Mouse (Mus musculus) brain, embryonic 14.5 days (tissue): ENCODE measurements around the gene Dgkg. TPM values are rescaled to one million over a fixed set of nuclear protein-coding genes. Genes with fewer than 3 reads are reported as not detected.
A peak's percentile ranks its signal among the peaks of the same experiment; 100 is the strongest.

Experiments used
- DNase-seq: peaks from one replicate; pipeline ENCODE4 v3.0.0-alpha.2; 2011; ENCODE audit warnings: low read depth
- CTCF ChIP-seq: fragments of 200-500 bp; IDR thresholded peaks from 2 replicates; pipeline ENCODE4 v1.5.1; 2012; ENCODE audit warnings: inconsistent platforms, mild to moderate bottlenecking, moderate library complexity, borderline replicate concordance; ENCODE audit not compliant: insufficient read depth, insufficient read length; ENCODE audit errors: extremely low read depth
- POLR2A ChIP-seq: fragments of 200-500 bp; IDR thresholded peaks from 2 replicates; pipeline ENCODE4 v1.6.1; 2012; ENCODE audit warnings: mild to moderate bottlenecking, inconsistent platforms, borderline replicate concordance; ENCODE audit not compliant: poor library complexity, insufficient read depth, insufficient read length, severe bottlenecking; ENCODE audit errors: extremely low read depth
- polyA plus RNA-seq: library from polyadenylated mRNA; depleted of rRNA; stranded (reverse); fragments of >200 nt; gene quantifications from 2 replicates; pipeline ENCODE4 v1.2.3, GENCODE M21; 2012

Dgkg gene
- polyA plus RNA-seq, 1 experiment: 0.36 TPM

GRCm38 (mm10) chr16:22469385-22469784, 187.6 kb downstream of the Dgkg start:
- TF ChIP-seq POLR2A: no peak
- no peak for TF ChIP-seq CTCF
- no peak for DNase-seq

- no peak for DNase-seq
- TF ChIP-seq CTCF (no peak), POLR2A (no peak)
Observed at GRCm38 (mm10) chr16:22467111-22467510, 189.9 kb downstream of the Dgkg start.

DNA sequence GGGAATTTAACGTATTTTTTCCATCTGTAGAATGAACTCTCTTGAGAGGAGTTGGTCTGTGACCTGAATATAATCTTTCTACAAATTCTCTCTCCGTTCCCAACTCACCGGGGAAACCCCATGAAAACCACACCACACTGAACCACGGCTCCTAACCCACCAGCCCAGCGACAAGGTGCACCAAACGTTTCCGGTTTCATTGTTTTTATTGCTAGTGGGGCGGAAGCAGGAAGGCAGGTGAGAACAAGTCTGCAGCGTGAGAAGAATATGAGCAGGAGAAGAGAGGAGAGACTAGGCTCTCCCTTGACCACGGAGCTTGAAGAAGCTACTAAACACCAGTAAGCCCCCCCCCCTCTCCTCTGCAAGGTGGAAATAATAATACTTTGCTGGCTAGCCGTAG, 190.6 kb downstream of the Dgkg start:
- TF ChIP-seq POLR2A: no peak
- no peak for TF ChIP-seq CTCF
- DNase-seq: no peak

- TF ChIP-seq POLR2A: no peak
- no peak for DNase-seq
Observed at GRCm38 (mm10) chr16:22462220-22462619, 194.8 kb downstream of the Dgkg start.

- TF ChIP-seq POLR2A (no peak), CTCF (no peak)
- no peak for DNase-seq
Observed at GRCm38 (mm10) chr16:22461728-22462127, 195.3 kb downstream of the Dgkg start.

- TF ChIP-seq CTCF: no peak
- no peak for TF ChIP-seq POLR2A
- DNase-seq: no peak
Observed at GRCm38 (mm10) chr16:22460960-22461359, 196.1 kb downstream of the Dgkg start.

GRCm38 (mm10) chr16:22452082-22452481, 204.9 kb downstream of the Dgkg start:
- TF ChIP-seq POLR2A: no peak
- no peak for TF ChIP-seq CTCF
- no peak for DNase-seq

GRCm38 (mm10) chr16:22448093-22448492, 208.9 kb downstream of the Dgkg start:
- TF ChIP-seq CTCF (no peak), POLR2A (no peak)
- no peak for DNase-seq

DNA sequence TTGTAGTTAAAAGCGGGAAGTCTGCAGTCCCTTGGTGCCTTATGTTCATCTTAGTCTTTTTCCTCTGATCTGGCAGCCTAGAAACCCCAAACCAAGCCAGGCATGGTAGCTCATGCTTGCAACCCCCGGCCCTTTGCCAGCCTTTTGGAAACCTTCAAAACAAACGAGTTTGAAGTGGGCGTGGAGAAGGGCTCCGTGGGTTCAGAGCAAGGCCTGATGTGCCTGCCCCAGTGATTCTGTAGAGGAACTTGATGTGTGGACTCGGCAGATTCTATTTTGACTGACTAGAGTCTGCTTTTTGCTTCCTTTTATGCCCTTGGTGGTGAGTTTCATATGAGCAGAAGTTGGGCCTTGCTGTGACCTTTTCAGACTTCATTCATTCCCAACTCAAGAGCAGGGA, 212.2 kb downstream of the Dgkg start:
- no peak for TF ChIP-seq CTCF
- TF ChIP-seq POLR2A: no peak
- DNase-seq: no peak

DNA sequence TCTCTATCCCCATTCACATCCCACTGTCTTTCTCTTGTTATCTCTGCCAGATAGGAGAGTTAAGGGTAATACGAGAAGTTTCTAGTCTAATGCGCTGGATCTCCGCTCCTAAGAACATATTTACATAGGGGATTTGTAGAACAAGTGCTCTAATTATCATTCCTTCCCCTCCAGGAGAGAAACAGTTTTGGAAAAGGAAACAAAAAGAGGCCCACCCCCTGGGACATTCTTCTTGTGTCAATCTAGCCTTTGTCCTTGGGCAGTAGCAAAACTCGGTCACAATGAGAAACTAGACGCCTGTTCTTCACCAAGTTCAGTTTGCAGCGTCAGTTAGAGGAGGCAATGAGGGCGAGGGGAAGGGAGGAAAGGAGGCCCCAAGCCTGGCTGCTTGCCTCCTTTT, 214.8 kb downstream of the Dgkg start:
- TF ChIP-seq CTCF (no peak), POLR2A (no peak)
- DNase-seq: peak; percentile 42

DNA sequence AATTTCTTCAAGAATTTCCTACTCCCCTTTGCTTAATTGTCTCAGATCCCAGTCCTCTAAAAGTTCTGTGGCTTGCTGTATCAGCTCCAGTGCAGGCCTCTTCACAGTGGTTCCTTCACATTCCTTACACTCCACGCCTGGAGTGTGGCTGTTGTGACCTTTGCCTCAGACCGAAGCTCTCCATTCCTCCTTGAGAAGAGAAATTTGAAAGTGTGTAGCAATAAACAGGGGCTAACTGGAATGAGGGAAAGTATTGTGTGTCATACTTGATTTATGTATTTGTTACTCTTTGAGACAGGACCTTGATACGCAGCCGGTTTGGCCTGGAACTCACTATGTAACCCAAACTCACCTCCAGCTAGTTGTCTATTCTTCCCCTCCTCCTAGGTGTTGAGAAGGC, 215.7 kb downstream of the Dgkg start:
- DNase-seq: no peak
- TF ChIP-seq POLR2A: no peak
- TF ChIP-seq CTCF: no peak

GRCm38 (mm10) chr16:22440269-22440668, 216.8 kb downstream of the Dgkg start:
- peak; percentile 87 for DNase-seq
- peak; percentile 22; the same call in 1 of the 2 replicates for TF ChIP-seq CTCF
- TF ChIP-seq POLR2A: no peak
